Mouse (Mus musculus) embryonic facial prominence, embryonic 11.5 days (tissue): ENCODE measurements around the gene Endou. TPM values are rescaled to one million over a fixed set of nuclear protein-coding genes. Genes with fewer than 3 reads are reported as not detected.

Experiments
- ATAC-seq: fragments of 200-750 bp; cut with Nextera tagmentation; replicated peaks from 2 replicates; pipeline ENCODE4 v1.8.0; 2017; ENCODE audit warnings: low read depth; ENCODE audit not compliant: insufficient number of reproducible peaks, low FRiP score, low TSS enrichment
- DNase-seq: peaks from one replicate; pipeline ENCODE4 v3.0.0-alpha.2; 2015; ENCODE audit warnings: low spot score
- H3K27ac ChIP-seq: fragments of 300-500 bp; sonication (generic); replicated peaks from 2 replicates; pipeline ENCODE4 v1.5.1; 2014; ENCODE audit warnings: mild to moderate bottlenecking, low read depth, low read length, control low read depth
- H3K27me3 ChIP-seq: fragments of 300-500 bp; sonication (generic); 2 replicates; pipeline ENCODE4 v1.6.1; 2014; ENCODE audit warnings: mild to moderate bottlenecking, low read length, moderate library complexity, mixed read lengths; ENCODE audit not compliant: control insufficient read depth, insufficient read depth
- H3K36me3 ChIP-seq: fragments of 300-500 bp; sonication (generic); replicated peaks from 2 replicates; pipeline ENCODE4 v1.6.1; 2014; ENCODE audit warnings: low read depth, mild to moderate bottlenecking, low read length, moderate library complexity, mixed read lengths; ENCODE audit not compliant: control insufficient read depth, insufficient read depth
- H3K4me1 ChIP-seq: fragments of 300-500 bp; sonication (generic); 2 replicates; pipeline ENCODE4 v1.6.1; 2014; ENCODE audit warnings: low read length, mixed read lengths; ENCODE audit not compliant: control insufficient read depth, insufficient read depth
- H3K4me2 ChIP-seq: fragments of 300-500 bp; sonication (generic); 2 replicates; pipeline ENCODE4 v1.6.1; 2014; ENCODE audit warnings: low read depth, mild to moderate bottlenecking, control low read depth, low read length, moderate library complexity
- H3K4me3 ChIP-seq: fragments of 300-500 bp; sonication (generic); 2 replicates; pipeline ENCODE4 v1.5.1; 2014; ENCODE audit warnings: low read depth, low read length, control low read depth
- H3K9ac ChIP-seq: fragments of 300-500 bp; sonication (generic); replicated peaks from 2 replicates; pipeline ENCODE4 v1.6.1; 2014; ENCODE audit warnings: mild to moderate bottlenecking, control low read depth, low read length
- H3K9me3 ChIP-seq: fragments of 300-500 bp; sonication (generic); replicated peaks from 2 replicates; pipeline ENCODE4 v1.6.1; 2016; ENCODE audit warnings: mild to moderate bottlenecking, low read length, inconsistent platforms, mixed read lengths; ENCODE audit not compliant: control insufficient read depth
- WGBS: fragments of 180-500 bp; shearing (Covaris S2); extraction: QIAGEN DNeasy Blood & Tissue Kit; methylation state at CpG from one replicate; pipeline ENCODE4 v1.1.7; 2014; 5-methylcytosine and 5-hydroxymethylcytosine counted together
- polyA plus RNA-seq: library from polyadenylated mRNA; unstranded; fragments of >200 nt; fragmentation: Nextera tagmentation; extraction: Ambion mirVana; gene quantifications from 2 replicates; pipeline ENCODE4 v1.2.1, GENCODE M21; 2014

The Endou gene
- polyA plus RNA-seq, 1 experiment from 2014 or later: not detected

- WGBS: 77% methylated on average over 2 of the region's 2 CpGs
- ATAC-seq (no peak), DNase-seq (no peak)
- Histone ChIP-seq H3K27ac (no peak overlapping the region), H3K4me2 (no peak overlapping the region), H3K4me3 (no peak overlapping the region), H3K27me3 (no peaks in the 10 kb centered on the region), H3K4me1 (no peaks in the 10 kb centered on the region), H3K9me3 (no peaks in the 10 kb centered on the region), H3K36me3 (no peaks in the 10 kb centered on the region), H3K9ac (no peak overlapping the region)
These were observed 20.5 kb upstream of the Endou start for GRCm38 (mm10) chr15:97751676-97752075.

GRCm38 (mm10) chr15:97750697-97751096 is 19.6 kb upstream of the Endou start:
- DNase-seq: peak; percentile 38
- Histone ChIP-seq H3K4me2 (no peak overlapping the region), H3K9ac (no peak overlapping the region), H3K36me3 (no peaks in the 10 kb centered on the region), H3K27me3 (no peaks in the 10 kb centered on the region), H3K4me1 (no peaks in the 10 kb centered on the region), H3K9me3 (no peaks in the 10 kb centered on the region), H3K4me3 (no peak overlapping the region), H3K27ac (no peak overlapping the region)
- ATAC-seq: no peak
- WGBS: 46% methylated on average over 12 of the region's 12 CpGs

GRCm38 (mm10) chr15:97749841-97750240 is 18.7 kb upstream of the Endou start:
- Histone ChIP-seq H3K4me3 (no peak overlapping the region), H3K27ac (no peak overlapping the region), H3K9me3 (no peaks in the 10 kb centered on the region), H3K4me1 (no peaks in the 10 kb centered on the region), H3K4me2 (no peak overlapping the region), H3K9ac (no peak overlapping the region), H3K36me3 (no peaks in the 10 kb centered on the region), H3K27me3 (no peaks in the 10 kb centered on the region)
- ATAC-seq: no peak
- DNase-seq: no peak
- WGBS: 89% methylated on average over 13 of the region's 13 CpGs

GRCm38 (mm10) chr15:97749397-97749796 is 18.3 kb upstream of the Endou start:
- Histone ChIP-seq H3K9me3 (no peaks in the 10 kb centered on the region), H3K9ac (no peak overlapping the region), H3K27ac (no peak overlapping the region), H3K27me3 (no peaks in the 10 kb centered on the region), H3K4me1 (no peaks in the 10 kb centered on the region), H3K4me2 (no peak overlapping the region), H3K4me3 (no peak overlapping the region), H3K36me3 (no peaks in the 10 kb centered on the region)
- 88% methylated on average over 9 of the region's 9 CpGs for WGBS
- no peak for DNase-seq
- ATAC-seq: no peak

- no peaks in the 10 kb centered on the region for H3K9me3 ChIP-seq
- DNase-seq (no peak), ATAC-seq (no peak)
- H3K27ac ChIP-seq: no peak overlapping the region
- H3K27me3 ChIP-seq: no peaks in the 10 kb centered on the region
- 87% methylated on average over 4 of the region's 4 CpGs for WGBS
- H3K4me1 ChIP-seq: no peaks in the 10 kb centered on the region
- no peak overlapping the region for H3K4me2 ChIP-seq
- H3K36me3 ChIP-seq: no peaks in the 10 kb centered on the region
- no peak overlapping the region for H3K9ac ChIP-seq
- H3K4me3 ChIP-seq: no peak overlapping the region
These were observed 17.8 kb upstream of the Endou start for GRCm38 (mm10) chr15:97748964-97749363.

- ATAC-seq (no peak), DNase-seq (no peak)
- Histone ChIP-seq H3K27me3 (no peaks in the 10 kb centered on the region), H3K9me3 (no peaks in the 10 kb centered on the region), H3K4me1 (no peaks in the 10 kb centered on the region), H3K36me3 (no peaks in the 10 kb centered on the region), H3K27ac (no peak overlapping the region), H3K4me2 (no peak overlapping the region), H3K4me3 (no peak overlapping the region), H3K9ac (no peak overlapping the region)
- WGBS: 58% methylated on average over 10 of the region's 10 CpGs
These were observed 17.2 kb upstream of the Endou start for GRCm38 (mm10) chr15:97748309-97748708.

- no peak overlapping the region for H3K4me3 ChIP-seq
- H3K36me3 ChIP-seq: no peaks in the 10 kb centered on the region
- 84% methylated on average over 4 of the region's 4 CpGs for WGBS
- no peaks in the 10 kb centered on the region for H3K4me1 ChIP-seq
- H3K27ac ChIP-seq: no peak overlapping the region
- H3K9me3 ChIP-seq: no peaks in the 10 kb centered on the region
- no peak overlapping the region for H3K9ac ChIP-seq
- ATAC-seq (no peak), DNase-seq (no peak)
- no peak overlapping the region for H3K4me2 ChIP-seq
- no peaks in the 10 kb centered on the region for H3K27me3 ChIP-seq
These were observed 16.3 kb upstream of the Endou start for GRCm38 (mm10) chr15:97747486-97747885.

GRCm38 (mm10) chr15:97746748-97747147 is 15.6 kb upstream of the Endou start:
- Histone ChIP-seq H3K27me3 (no peaks in the 10 kb centered on the region), H3K9me3 (no peaks in the 10 kb centered on the region), H3K4me2 (no peak overlapping the region), H3K27ac (no peak overlapping the region), H3K4me1 (no peaks in the 10 kb centered on the region), H3K9ac (no peak overlapping the region), H3K4me3 (no peak overlapping the region), H3K36me3 (no peaks in the 10 kb centered on the region)
- WGBS: 93% methylated on average over 24 of the region's 24 CpGs
- ATAC-seq (no peak), DNase-seq (no peak)
